Mouse (Mus musculus): ENCODE data around the gene Naaladl2.

The Naaladl2 gene

GRCm38 (mm10) chr3:24670500-24670899 is 473.6 kb downstream of the Naaladl2 start:
- no peak for DNase-seq (ENCODE audit: low spot score)

- no peak for DNase-seq (ENCODE audit: low spot score)
Measured at GRCm38 (mm10) chr3:24668052-24668916, 475.8 kb downstream of the Naaladl2 start.

- no peak for DNase-seq (ENCODE audit: low spot score)
Measured at GRCm38 (mm10) chr3:24665408-24665807, 478.7 kb downstream of the Naaladl2 start.

- no peak for DNase-seq (ENCODE audit: low spot score)
Measured at GRCm38 (mm10) chr3:24663749-24664148, 480.3 kb downstream of the Naaladl2 start.

- no peak for DNase-seq (ENCODE audit: low spot score)
Measured at GRCm38 (mm10) chr3:24630032-24630431, 514.0 kb downstream of the Naaladl2 start.

- DNase-seq (ENCODE audit: low spot score), result no peak
Measured at GRCm38 (mm10) chr3:24605485-24605884, 538.6 kb downstream of the Naaladl2 start.

GRCm38 (mm10) chr3:24604791-24605320 is 539.2 kb downstream of the Naaladl2 start:
- no peak for DNase-seq (ENCODE audit: low spot score)

GRCm38 (mm10) chr3:24595447-24595846 is 548.6 kb downstream of the Naaladl2 start:
- no peak for DNase-seq (ENCODE audit: low spot score)

GRCm38 (mm10) chr3:24556617-24557016 is 587.4 kb downstream of the Naaladl2 start:
- no peak for DNase-seq (ENCODE audit: low spot score)

- no peak for DNase-seq (ENCODE audit: low spot score)
Measured at GRCm38 (mm10) chr3:24553701-24554100, 590.4 kb downstream of the Naaladl2 start.

GRCm38 (mm10) chr3:24552631-24553030 is 591.4 kb downstream of the Naaladl2 start:
- DNase-seq (ENCODE audit: low spot score), result no peak

GRCm38 (mm10) chr3:24533775-24534458 is 610.1 kb downstream of the Naaladl2 start:
- no peak for DNase-seq (ENCODE audit: low spot score)

- no peak for DNase-seq (ENCODE audit: low spot score)
Measured at GRCm38 (mm10) chr3:24514918-24515317, 629.1 kb downstream of the Naaladl2 start.

- DNase-seq (ENCODE audit: low spot score), result no peak
Measured at GRCm38 (mm10) chr3:24486456-24487112, 657.5 kb downstream of the Naaladl2 start.

GRCm38 (mm10) chr3:24463941-24464340 is 680.1 kb downstream of the Naaladl2 start:
- no peak for DNase-seq (ENCODE audit: low spot score)

GRCm38 (mm10) chr3:24440621-24441020 is 703.4 kb downstream of the Naaladl2 start:
- DNase-seq (ENCODE audit: low spot score), result no peak

GRCm38 (mm10) chr3:24432761-24433160 is 711.3 kb downstream of the Naaladl2 start:
- DNase-seq (ENCODE audit: low spot score), result no peak

- DNase-seq (ENCODE audit: low spot score), result no peak
Measured at GRCm38 (mm10) chr3:24391737-24392136, 752.3 kb downstream of the Naaladl2 start.

- no peak for DNase-seq (ENCODE audit: low spot score)
Measured at GRCm38 (mm10) chr3:24391311-24391710, 752.8 kb downstream of the Naaladl2 start.

- DNase-seq (ENCODE audit: low spot score), result no peak
Measured at GRCm38 (mm10) chr3:24355010-24355409, 789.1 kb downstream of the Naaladl2 start.

- no peak for DNase-seq (ENCODE audit: low spot score)
Measured at GRCm38 (mm10) chr3:24321489-24322405, 822.3 kb downstream of the Naaladl2 start.
